Mouse (Mus musculus) hindbrain, embryonic 16.5 days (tissue): ENCODE measurements at regions not wholly inside any gene's neighbourhood (a gene's known extent, or its start where the extent isn't known, plus 50 kb on each side); places are given as distances from the start of the nearest gene placed in this dataset.

Source experiments
- ATAC-seq: fragments of 200-750 bp; cut with Nextera tagmentation; 2 replicates; pipeline ENCODE4 v1.8.0; 2017; ENCODE audit warnings: moderate TSS enrichment, moderate library complexity
- H3K27ac ChIP-seq: fragments of 300-500 bp; sonication (generic); 2 replicates; pipeline ENCODE4 v1.5.1; 2014; ENCODE audit warnings: low read depth, mild to moderate bottlenecking, control low read depth, low read length, moderate library complexity
- H3K27me3 ChIP-seq: fragments of 300-500 bp; sonication (generic); replicated peaks from 2 replicates; pipeline ENCODE4 v1.6.1; 2014; ENCODE audit warnings: low read length; ENCODE audit not compliant: control insufficient read depth, insufficient read depth
- H3K36me3 ChIP-seq: fragments of 300-500 bp; sonication (generic); 2 replicates; pipeline ENCODE4 v1.6.1; 2014; ENCODE audit warnings: mild to moderate bottlenecking, low read length, moderate library complexity, mixed read lengths; ENCODE audit not compliant: control insufficient read depth, insufficient read depth
- H3K4me1 ChIP-seq: fragments of 300-500 bp; sonication (generic); 2 replicates; pipeline ENCODE4 v1.6.1; 2014; ENCODE audit warnings: low read depth, low read length; ENCODE audit not compliant: control insufficient read depth, insufficient read depth
- H3K4me2 ChIP-seq: fragments of 300-500 bp; sonication (generic); 2 replicates; pipeline ENCODE4 v1.6.1; 2014; ENCODE audit warnings: mild to moderate bottlenecking, low read length, control low read depth, moderate library complexity
- H3K4me3 ChIP-seq: fragments of 300-500 bp; sonication (generic); 2 replicates; pipeline ENCODE4 v1.5.1; 2014; ENCODE audit warnings: mild to moderate bottlenecking, low read length, control low read depth, moderate library complexity
- H3K9ac ChIP-seq: fragments of 300-500 bp; sonication (generic); 2 replicates; pipeline ENCODE4 v1.6.1; 2014; ENCODE audit warnings: low read depth, mild to moderate bottlenecking, control low read depth, low read length, moderate library complexity
- H3K9me3 ChIP-seq: fragments of 300-500 bp; sonication (generic); 2 replicates; pipeline ENCODE4 v1.6.1; 2014; ENCODE audit warnings: mild to moderate bottlenecking, low read length, moderate library complexity; ENCODE audit not compliant: control insufficient read depth
- WGBS: fragments of 180-500 bp; shearing (Covaris S2); extraction: QIAGEN DNeasy Blood & Tissue Kit; methylation state at CpG from one replicate; pipeline ENCODE4 v1.1.7; 2014; 5-methylcytosine and 5-hydroxymethylcytosine counted together

- H3K9ac ChIP-seq = no peak overlapping the region
- no peak overlapping the region for H3K4me3 ChIP-seq
- no peaks in the 10 kb centered on the region for H3K4me1 ChIP-seq
- 68% methylated on average over 8 of the region's 8 CpGs for WGBS
- H3K36me3 ChIP-seq = no peaks in the 10 kb centered on the region
- ATAC-seq = 0 out of 2 replicates have a peak, but pooled peaks have one; percentile 40
- no peaks in the 10 kb centered on the region for H3K27me3 ChIP-seq
- no peak overlapping the region for H3K4me2 ChIP-seq
- no peaks in the 10 kb centered on the region for H3K9me3 ChIP-seq
- H3K27ac ChIP-seq = no peak overlapping the region
These were observed 336.7 kb downstream of the Hs3st3b1 start for GRCm38 (mm10) chr11:63585216-63585869.

- Histone ChIP-seq H3K9me3 (no peaks in the 10 kb centered on the region), H3K4me3 (no peak overlapping the region), H3K36me3 (no peaks in the 10 kb centered on the region), H3K9ac (no peak overlapping the region), H3K4me1 (no peaks in the 10 kb centered on the region), H3K4me2 (no peak overlapping the region), H3K27me3 (no peaks in the 10 kb centered on the region), H3K27ac (no peak overlapping the region)
- ATAC-seq = no peak
- 84% methylated on average over 4 of the region's 4 CpGs for WGBS
These were observed 301.9 kb downstream of the Hs3st3b1 start for GRCm38 (mm10) chr11:63620220-63620619.

- H3K36me3 ChIP-seq = no peaks in the 10 kb centered on the region
- H3K27ac ChIP-seq = no peak overlapping the region
- H3K9ac ChIP-seq = no peak overlapping the region
- no peak for ATAC-seq
- no peaks in the 10 kb centered on the region for H3K27me3 ChIP-seq
- H3K9me3 ChIP-seq = no peaks in the 10 kb centered on the region
- H3K4me1 ChIP-seq = no peaks in the 10 kb centered on the region; the same call in 1 of the 2 replicates
- WGBS = 46% methylated on average over 11 of the region's 11 CpGs
- no peak overlapping the region for H3K4me2 ChIP-seq
- no peak overlapping the region for H3K4me3 ChIP-seq
These were observed 291.8 kb downstream of the Hs3st3b1 start for GRCm38 (mm10) chr11:63630336-63630735.

GRCm38 (mm10) chr11:63657057-63657456 is 265.0 kb downstream of the Hs3st3b1 start:
- no peak overlapping the region for H3K4me3 ChIP-seq
- H3K36me3 ChIP-seq = no peaks in the 10 kb centered on the region
- H3K27me3 ChIP-seq = no peaks in the 10 kb centered on the region
- H3K4me2 ChIP-seq = no peak overlapping the region
- no peak overlapping the region for H3K27ac ChIP-seq
- 57% methylated on average over 9 of the region's 9 CpGs for WGBS
- H3K9me3 ChIP-seq = no peaks in the 10 kb centered on the region
- H3K4me1 ChIP-seq = no peaks in the 10 kb centered on the region
- ATAC-seq = no peak
- H3K9ac ChIP-seq = no peak overlapping the region

GRCm38 (mm10) chr11:63665268-63665934 is 256.7 kb downstream of the Hs3st3b1 start:
- Histone ChIP-seq H3K27ac (no peak overlapping the region), H3K36me3 (no peaks in the 10 kb centered on the region), H3K27me3 (no peaks in the 10 kb centered on the region), H3K9ac (no peak overlapping the region), H3K4me3 (no peak overlapping the region), H3K4me2 (no peak overlapping the region), H3K4me1 (no peaks in the 10 kb centered on the region), H3K9me3 (no peaks in the 10 kb centered on the region)
- WGBS = 84% methylated on average over 12 of the region's 12 CpGs
- ATAC-seq = no peak

GRCm38 (mm10) chr11:63670477-63670876 is 251.6 kb downstream of the Hs3st3b1 start:
- no peak overlapping the region for H3K4me3 ChIP-seq
- H3K27ac ChIP-seq = no peak overlapping the region
- H3K4me1 ChIP-seq = no peaks in the 10 kb centered on the region
- H3K36me3 ChIP-seq = no peaks in the 10 kb centered on the region
- H3K9ac ChIP-seq = no peak overlapping the region
- ATAC-seq = no peak
- H3K27me3 ChIP-seq = no peaks in the 10 kb centered on the region
- no peaks in the 10 kb centered on the region for H3K9me3 ChIP-seq
- 68% methylated on average over 4 of the region's 4 CpGs for WGBS
- H3K4me2 ChIP-seq = no peak overlapping the region

GRCm38 (mm10) chr11:63671816-63672215 is 250.3 kb downstream of the Hs3st3b1 start:
- ATAC-seq = no peak
- no peak overlapping the region for H3K4me3 ChIP-seq
- no peaks in the 10 kb centered on the region for H3K9me3 ChIP-seq
- H3K4me2 ChIP-seq = no peak overlapping the region
- no peak overlapping the region for H3K9ac ChIP-seq
- H3K36me3 ChIP-seq = no peaks in the 10 kb centered on the region
- no peaks in the 10 kb centered on the region for H3K4me1 ChIP-seq
- H3K27me3 ChIP-seq = no peaks in the 10 kb centered on the region
- no peak overlapping the region for H3K27ac ChIP-seq
- WGBS = 79% methylated on average over 2 of the region's 2 CpGs

GRCm38 (mm10) chr11:63677921-63678320 is 244.2 kb downstream of the Hs3st3b1 start:
- Histone ChIP-seq H3K27ac (no peak overlapping the region), H3K4me1 (peaks cover 5% of the 10 kb centered on the region), H3K36me3 (no peaks in the 10 kb centered on the region), H3K27me3 (no peaks in the 10 kb centered on the region), H3K4me2 (no peak overlapping the region; the same call in 1 of the 2 replicates), H3K4me3 (no peak overlapping the region), H3K9ac (no peak overlapping the region), H3K9me3 (no peaks in the 10 kb centered on the region)
- ATAC-seq = no peak
- WGBS = 64% methylated on average over 11 of the region's 11 CpGs

- no peak overlapping the region for H3K27ac ChIP-seq
- H3K4me1 ChIP-seq = peaks cover 5% of the 10 kb centered on the region
- no peaks in the 10 kb centered on the region for H3K27me3 ChIP-seq
- no peaks in the 10 kb centered on the region for H3K9me3 ChIP-seq
- ATAC-seq = no peak
- no peaks in the 10 kb centered on the region for H3K36me3 ChIP-seq
- H3K4me3 ChIP-seq = no peak overlapping the region
- WGBS = 41% methylated on average over 17 of the region's 17 CpGs
- no peak overlapping the region; the same call in 1 of the 2 replicates for H3K4me2 ChIP-seq
- H3K9ac ChIP-seq = no peak overlapping the region
These were observed 243.6 kb downstream of the Hs3st3b1 start for GRCm38 (mm10) chr11:63678382-63678905.
